8 mouse cellular contexts compared by ENCODE assay signal in the genomic region with DNA sequence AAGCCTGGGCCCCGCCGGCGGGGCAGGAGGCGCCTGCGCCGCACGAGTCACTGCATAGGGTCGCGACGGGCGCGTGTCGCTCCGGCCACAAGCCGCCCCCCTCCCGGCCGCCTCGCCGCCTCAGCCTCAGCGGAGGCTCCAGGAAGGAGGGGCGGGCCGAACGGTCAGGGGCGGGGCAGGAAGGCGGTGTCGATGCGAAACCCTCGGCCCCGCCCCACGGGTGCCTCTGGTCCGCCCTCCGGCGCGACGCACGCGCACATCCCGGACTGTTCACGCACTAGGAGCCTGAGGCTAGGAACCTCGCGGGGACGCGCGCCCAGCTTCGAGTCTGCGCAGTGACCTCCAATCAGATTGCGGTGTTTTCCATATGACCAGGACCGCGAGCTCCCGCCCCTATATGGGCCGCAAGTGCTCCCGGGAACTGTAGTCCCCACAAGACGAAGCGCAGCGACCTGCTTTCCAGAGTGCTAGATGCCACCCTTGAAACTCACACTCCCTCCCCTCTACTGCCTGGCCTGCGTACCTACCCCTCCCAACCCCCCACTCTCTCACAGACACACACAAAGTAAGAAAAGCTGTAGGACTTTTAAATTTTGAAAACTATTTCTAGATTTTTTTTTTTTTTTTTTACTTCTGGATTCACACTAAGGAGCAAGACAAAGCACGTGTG. TPM values are rescaled to one million over a fixed set of nuclear protein-coding genes. Genes with fewer than 3 reads are reported as not detected.
DNase-seq lines count a peak whose midpoint lies in the region; ATAC-seq and TF ChIP-seq lines count a peak whose summit lies in the region.

TSS of gene Ralgapa2 (minus strand) at position 434 of the 670 bp plus-strand sequence.

- peak; percentile 98 for ATAC-seq in G1E (ENCODE audit: extremely low read depth, insufficient number of reproducible peaks, low FRiP score, poor library complexity, severe bottlenecking)
- peak; percentile 98 for ATAC-seq in forebrain, embryonic 16.5 days
- ATAC-seq in lung, embryonic 14.5 days (ENCODE audit: insufficient read depth), result peak; percentile 99

- peak within 1 kb of the TSS; percentile 67 for H3K4me2 ChIP-seq in forebrain, embryonic 16.5 days (ENCODE audit: low read length)
- peak within 1 kb of the TSS; percentile 84 for H3K4me2 ChIP-seq in lung, embryonic 14.5 days

- H3K4me1 ChIP-seq in G1E (ENCODE audit: insufficient read depth, low read depth, low read length), result peaks cover 20% of the 10 kb centered on the region
- H3K4me1 ChIP-seq in forebrain, embryonic 16.5 days (replicated peaks; ENCODE audit: control insufficient read depth, insufficient read depth, low read length), result peaks cover 12% of the 10 kb centered on the region
- no peaks in the 10 kb centered on the region; the same call in 1 of the 2 replicates for H3K4me1 ChIP-seq in lung, embryonic 14.5 days (ENCODE audit: insufficient read depth)
- peaks cover 3% of the 10 kb centered on the region; the same call in 1 of the 2 replicates for H3K4me1 ChIP-seq in olfactory bulb, adult 2 months (ENCODE audit: control insufficient read depth, insufficient read depth, low read length)
- peaks cover 7% of the 10 kb centered on the region for H3K4me1 ChIP-seq in thymus, adult 2 months (replicated peaks; ENCODE audit: control insufficient read depth, insufficient read depth, low read length)

- WGBS in forebrain, embryonic 16.5 days, result 1% methylated on average over 45 of the region's 57 CpGs
- WGBS in lung, embryonic 14.5 days, result under 1% methylated on average over 57 of the region's 57 CpGs
- WGBS in olfactory bulb, adult 2 months, result under 1% methylated on average over 54 of the region's 57 CpGs
- under 1% methylated on average over 57 of the region's 57 CpGs for WGBS in thymus, adult 2 months

- H3K36me3 ChIP-seq in G1E (replicated peaks), result peaks cover 3% of the 10 kb centered on the region
- H3K36me3 ChIP-seq in forebrain, embryonic 16.5 days (ENCODE audit: control insufficient read depth, insufficient read depth), result no peaks in the 10 kb centered on the region
- H3K36me3 ChIP-seq in lung, embryonic 14.5 days (ENCODE audit: insufficient read depth), result no peaks in the 10 kb centered on the region
- H3K36me3 ChIP-seq in thymus, adult 2 months (ENCODE audit: control insufficient read depth, insufficient read depth, low read length), result no peaks in the 10 kb centered on the region

- intact Hi-C loops in heart, postnatal 36 days (cut with DNase I), result loop anchor here (2.0 to 10.0 kb wide), 3 partner anchors 43 to 577 kb away; partner anchors contain the start of genes Cfap61, Crnkl1 and Xrn2

- no peaks in the 10 kb centered on the region for H3K9me3 ChIP-seq in G1E (replicated peaks)
- H3K9me3 ChIP-seq in forebrain, embryonic 16.5 days (ENCODE audit: control insufficient read depth, low read length), result no peaks in the 10 kb centered on the region
- H3K9me3 ChIP-seq in lung, embryonic 14.5 days (ENCODE audit: low read depth, low read length), result no peaks in the 10 kb centered on the region

- H3K4me3 ChIP-seq in G1E (ENCODE audit: low read depth, low read length), result peak within 1 kb of the TSS; percentile 96
- H3K4me3 ChIP-seq in forebrain, embryonic 16.5 days (replicated peaks; ENCODE audit: low read length), result peak within 1 kb of the TSS; percentile 64
- H3K4me3 ChIP-seq in layer of hippocampus, adult 2 months, result peak within 1 kb of the TSS; percentile 97
- peak within 1 kb of the TSS; percentile 81 for H3K4me3 ChIP-seq in lung, embryonic 14.5 days (ENCODE audit: low read depth, low read length)
- peak within 1 kb of the TSS; percentile 85 for H3K4me3 ChIP-seq in olfactory bulb, adult 2 months (ENCODE audit: insufficient read depth, low read depth, low read length)
- H3K4me3 ChIP-seq in thymus, adult 2 months (ENCODE audit: control insufficient read depth, insufficient read depth, low read length), result peak within 1 kb of the TSS; percentile 76

- peak; percentile 88 for DNase-seq in G1E (ENCODE audit: low spot score)
- DNase-seq in cerebellum, adult 18-20 months, result peak; percentile 99 to 100
- peak; percentile 98 for DNase-seq in heart, postnatal 36 days
- DNase-seq in layer of hippocampus, adult 2 months (ENCODE audit: low spot score in 2 of 2), result peak; percentile 98 to 100
- DNase-seq in lung, embryonic 14.5 days, result peak; percentile 100
- DNase-seq in thymus, adult 2 months, result peak; percentile 98

- TF ChIP-seq CTCF in G1E (IDR thresholded peaks at IDR 0.05; ENCODE audit: low read depth, low read length), result no peak
- TF ChIP-seq CTCF in layer of hippocampus, adult 2 months (conservative IDR thresholded peaks at IDR 0.05), result no peak
- no peak for TF ChIP-seq CTCF in lung, embryonic 14.5 days (IDR thresholded peaks at IDR 0.05; ENCODE audit: low read depth)
- TF ChIP-seq CTCF in olfactory bulb, adult 2 months (IDR thresholded peaks at IDR 0.05; ENCODE audit: insufficient read depth, low read depth, low read length), result no peak
- peak; percentile 22; the same call in 1 of the 2 replicates for TF ChIP-seq CTCF in thymus, adult 2 months (IDR thresholded peaks at IDR 0.05; ENCODE audit: borderline replicate concordance, control insufficient read depth, extremely low read depth, insufficient read depth, low read length, poor library complexity)

- peak; percentile 49 for TF ChIP-seq POLR2A in olfactory bulb, adult 2 months (IDR thresholded peaks at IDR 0.05; ENCODE audit: insufficient read depth, low read depth, low read length)
- TF ChIP-seq POLR2A in thymus, adult 2 months (IDR thresholded peaks at IDR 0.05; ENCODE audit: control insufficient read depth, extremely low read depth, insufficient read depth, low read length, poor library complexity), result peak; percentile 57

- H3K9ac ChIP-seq in forebrain, embryonic 16.5 days (replicated peaks; ENCODE audit: low read depth, low read length), result peak within 1 kb of the TSS; percentile 85
- H3K9ac ChIP-seq in lung, embryonic 14.5 days, result peak within 1 kb of the TSS; percentile 86

- peak within 1 kb of the TSS; percentile 48; the same call in 1 of the 2 replicates for H3K27ac ChIP-seq in forebrain, embryonic 16.5 days (ENCODE audit: low read length)
- H3K27ac ChIP-seq in layer of hippocampus, adult 2 months, result peak within 1 kb of the TSS; percentile 92
- H3K27ac ChIP-seq in lung, embryonic 14.5 days (ENCODE audit: low read depth), result peak within 1 kb of the TSS; percentile 36; the same call in 1 of the 2 replicates
- no peak within 1 kb of the TSS; the same call in 1 of the 2 replicates for H3K27ac ChIP-seq in olfactory bulb, adult 2 months (ENCODE audit: insufficient read depth, low read depth, low read length)
- no peak within 1 kb of the TSS for H3K27ac ChIP-seq in thymus, adult 2 months (ENCODE audit: control insufficient read depth, insufficient read depth, low read length)

- no peaks in the 10 kb centered on the region; the same call in 1 of the 2 replicates for H3K27me3 ChIP-seq in G1E (ENCODE audit: insufficient read depth, low read length)
- no peaks in the 10 kb centered on the region for H3K27me3 ChIP-seq in forebrain, embryonic 16.5 days (replicated peaks; ENCODE audit: control insufficient read depth, insufficient read depth, low read length)
- H3K27me3 ChIP-seq in lung, embryonic 14.5 days (ENCODE audit: insufficient read depth, low read length), result no peaks in the 10 kb centered on the region
- no peaks in the 10 kb centered on the region for H3K27me3 ChIP-seq in thymus, adult 2 months (ENCODE audit: control insufficient read depth, insufficient read depth, low read length)

RNA-seq across cellular contexts. Expression of gene Ralgapa2, which starts in this region (rescaled TPM):
- total RNA-seq in G1E (2014; fragmentation: Nextera tagmentation) (25.2 and 48.2 TPM in 2 replicates), G1E (2017) (16.2 and 18.8 TPM in 2 replicates)
- polyA plus RNA-seq in G1E (2012), result 7.0 and 8.2 TPM in 2 replicates
- polyA plus RNA-seq in forebrain, embryonic 16.5 days (2015; fragmentation: Nextera tagmentation; extraction: Ambion mirVana), result 13.6 and 14.0 TPM in 2 replicates
- 10 to 100 TPM; 39.6 to 45.0 TPM for total RNA-seq in heart, postnatal 36 days (2021)
- 10 to 100 TPM; 25.7 to 29.8 TPM for total RNA-seq in layer of hippocampus, adult 2 months (2021)
- 8.1 and 8.7 TPM in 2 replicates for polyA plus RNA-seq in lung, embryonic 14.5 days (2014; fragmentation: Nextera tagmentation; extraction: Ambion mirVana)
- not detected in 2 replicates for polyA plus RNA-seq in olfactory bulb, adult 2 months (2012; ENCODE audit: insufficient read depth, insufficient read length, low replicate concordance, missing spikeins)
- 15.0 and 17.8 TPM in 2 replicates for polyA plus RNA-seq in thymus, adult 2 months (2012; rRNA removed)

Comparison
In these comparisons a context has a peak if more than half of its experiments do, and no peak if none do; other contexts are left out.
1. H3K27ac ChIP-seq: peak in forebrain, embryonic 16.5 days (single experiment), layer of hippocampus, adult 2 months (single experiment) and lung, embryonic 14.5 days (single experiment); none in olfactory bulb, adult 2 months (single experiment) and thymus, adult 2 months (single experiment).
2. Peak in every context shown above with its lines, with median percentiles within 50 percentile points of each other: ATAC-seq, DNase-seq and H3K4me3 ChIP-seq.